Mouse (Mus musculus) monocyte, adult 2 months (primary cell): ENCODE results near the gene Rfxank.

Source experiments
- DNase-seq, 2 experiments: peaks; one replicate each; pipeline ENCODE4 v3.0.0; 2022; ENCODE audit warnings: low spot score in 2 of 2, low read depth in 1 of 2

The Rfxank gene

GRCm38 (mm10) chr8:70110451-70110850 lies 28.5 kb downstream of the Rfxank start:
- DNase-seq, result no peak

GRCm38 (mm10) chr8:70104922-70105321 lies 34.0 kb downstream of the Rfxank start:
- DNase-seq, result no peak

GRCm38 (mm10) chr8:70104506-70104905 lies 34.4 kb downstream of the Rfxank start:
- no peak for DNase-seq

GRCm38 (mm10) chr8:70100241-70100640 lies 38.7 kb downstream of the Rfxank start:
- DNase-seq, result no peak

- no peak for DNase-seq
Observed at GRCm38 (mm10) chr8:70099276-70099675, 39.7 kb downstream of the Rfxank start.

GRCm38 (mm10) chr8:70092786-70093185 lies 46.2 kb downstream of the Rfxank start:
- DNase-seq, result no peak

GRCm38 (mm10) chr8:70089296-70089960 lies 49.5 kb downstream of the Rfxank start:
- no peak for DNase-seq

GRCm38 (mm10) chr8:70087836-70088650 lies 50.9 kb downstream of the Rfxank start:
- DNase-seq, result no peak

- no peak for DNase-seq
Observed at GRCm38 (mm10) chr8:70087237-70087636, 51.7 kb downstream of the Rfxank start.

- DNase-seq, result no peak
Observed at GRCm38 (mm10) chr8:70086151-70086550, 52.8 kb downstream of the Rfxank start.

- DNase-seq, result no peak
Observed at GRCm38 (mm10) chr8:70084191-70085065, 54.5 kb downstream of the Rfxank start.

GRCm38 (mm10) chr8:70083285-70083684 lies 55.7 kb downstream of the Rfxank start, which contains the start of gene Hapln4:
Gene Hapln4, plus strand, starts transcription at chr8:70083457.
- DNase-seq, result no peak

- DNase-seq, result no peak
Observed at GRCm38 (mm10) chr8:70081976-70082375, 57.0 kb downstream of the Rfxank start.
